Mouse (Mus musculus) stomach, embryonic 16.5 days (tissue): ENCODE results near the gene Hormad2. TPM values are rescaled to one million over a fixed set of nuclear protein-coding genes. Genes with fewer than 3 reads are reported as not detected.

ENCODE experiments used
- ATAC-seq: fragments of 200-750 bp; cut with Nextera tagmentation; 2 replicates; pipeline ENCODE4 v1.8.0; 2017; ENCODE audit warnings: moderate number of reproducible peaks, moderate TSS enrichment; ENCODE audit not compliant: insufficient read depth, low FRiP score
- H3K27ac ChIP-seq: fragments of 300-500 bp; sonication (generic); 2 replicates; pipeline ENCODE4 v1.5.1; 2014; ENCODE audit warnings: low read length
- H3K27me3 ChIP-seq: fragments of 300-500 bp; sonication (generic); 2 replicates; pipeline ENCODE4 v1.6.1; 2014; ENCODE audit warnings: low read length, control low read depth, mixed read lengths; ENCODE audit not compliant: control insufficient read depth, insufficient read depth
- H3K36me3 ChIP-seq: fragments of 300-500 bp; sonication (generic); 2 replicates; pipeline ENCODE4 v1.6.1; 2014; ENCODE audit warnings: low read length; ENCODE audit not compliant: control insufficient read depth, insufficient read depth
- H3K4me1 ChIP-seq: fragments of 300-500 bp; sonication (generic); 2 replicates; pipeline ENCODE4 v1.6.1; 2014; ENCODE audit warnings: low read length, control low read depth, mixed read lengths; ENCODE audit not compliant: control insufficient read depth, insufficient read depth
- H3K4me2 ChIP-seq: fragments of 300-500 bp; sonication (generic); 2 replicates; pipeline ENCODE4 v1.6.1; 2014; ENCODE audit warnings: low read depth, low read length, mixed read lengths
- H3K4me3 ChIP-seq: fragments of 300-500 bp; sonication (generic); replicated peaks from 2 replicates; pipeline ENCODE4 v1.5.1; 2014; ENCODE audit warnings: mild to moderate bottlenecking, low read length
- H3K9ac ChIP-seq: fragments of 300-500 bp; sonication (generic); 2 replicates; pipeline ENCODE4 v1.6.1; 2014; ENCODE audit warnings: low read length
- H3K9me3 ChIP-seq: fragments of 300-500 bp; sonication (generic); replicated peaks from 2 replicates; pipeline ENCODE4 v1.6.1; 2016; ENCODE audit warnings: low read length, control low read depth; ENCODE audit not compliant: control insufficient read depth
- WGBS: fragments of 180-500 bp; shearing (Covaris S2); extraction: QIAGEN DNeasy Blood & Tissue Kit; methylation state at CpG from one replicate; pipeline ENCODE4 v1.1.7; 2014; 5-methylcytosine and 5-hydroxymethylcytosine counted together
- polyA plus RNA-seq: library from polyadenylated mRNA; unstranded; fragments of >200 nt; fragmentation: Nextera tagmentation; extraction: Ambion mirVana; gene quantifications from 2 replicates; pipeline ENCODE4 v1.2.1, GENCODE M21; 2015

Gene Hormad2
- polyA plus RNA-seq, 1 experiment from 2014 or later = 0.17 TPM

GRCm38 (mm10) chr11:4388018-4388417, 52.9 kb downstream of the Hormad2 start:
- 34% methylated on average over 2 of the region's 2 CpGs for WGBS
- Histone ChIP-seq H3K9me3 (no peaks in the 10 kb centered on the region), H3K9ac (no peak overlapping the region), H3K4me2 (no peak overlapping the region), H3K27me3 (no peaks in the 10 kb centered on the region), H3K36me3 (no peaks in the 10 kb centered on the region), H3K4me3 (no peak overlapping the region), H3K27ac (no peak overlapping the region), H3K4me1 (no peaks in the 10 kb centered on the region)
- no peak for ATAC-seq

GRCm38 (mm10) chr11:4382321-4382720, 58.6 kb downstream of the Hormad2 start:
- Histone ChIP-seq H3K9me3 (no peaks in the 10 kb centered on the region), H3K9ac (no peak overlapping the region), H3K27me3 (no peaks in the 10 kb centered on the region), H3K4me1 (no peaks in the 10 kb centered on the region), H3K36me3 (no peaks in the 10 kb centered on the region), H3K4me3 (no peak overlapping the region), H3K27ac (no peak overlapping the region), H3K4me2 (no peak overlapping the region)
- 86% methylated on average over 7 of the region's 7 CpGs for WGBS
- ATAC-seq = no peak

GRCm38 (mm10) chr11:4379857-4380256, 61.0 kb downstream of the Hormad2 start:
- no peak overlapping the region for H3K27ac ChIP-seq
- H3K4me2 ChIP-seq = no peak overlapping the region
- H3K36me3 ChIP-seq = no peaks in the 10 kb centered on the region
- no peak overlapping the region for H3K4me3 ChIP-seq
- 66% methylated on average over 4 of the region's 4 CpGs for WGBS
- ATAC-seq = no peak
- no peaks in the 10 kb centered on the region for H3K9me3 ChIP-seq
- H3K27me3 ChIP-seq = no peaks in the 10 kb centered on the region
- no peak overlapping the region for H3K9ac ChIP-seq
- H3K4me1 ChIP-seq = no peaks in the 10 kb centered on the region

GRCm38 (mm10) chr11:4366389-4366788, 74.5 kb downstream of the Hormad2 start:
- Histone ChIP-seq H3K36me3 (no peaks in the 10 kb centered on the region), H3K4me1 (no peaks in the 10 kb centered on the region), H3K9ac (no peak overlapping the region), H3K9me3 (no peaks in the 10 kb centered on the region), H3K27me3 (no peaks in the 10 kb centered on the region), H3K4me3 (no peak overlapping the region), H3K4me2 (no peak overlapping the region), H3K27ac (no peak overlapping the region)
- WGBS = 70% methylated on average over 4 of the region's 4 CpGs
- no peak for ATAC-seq

DNA sequence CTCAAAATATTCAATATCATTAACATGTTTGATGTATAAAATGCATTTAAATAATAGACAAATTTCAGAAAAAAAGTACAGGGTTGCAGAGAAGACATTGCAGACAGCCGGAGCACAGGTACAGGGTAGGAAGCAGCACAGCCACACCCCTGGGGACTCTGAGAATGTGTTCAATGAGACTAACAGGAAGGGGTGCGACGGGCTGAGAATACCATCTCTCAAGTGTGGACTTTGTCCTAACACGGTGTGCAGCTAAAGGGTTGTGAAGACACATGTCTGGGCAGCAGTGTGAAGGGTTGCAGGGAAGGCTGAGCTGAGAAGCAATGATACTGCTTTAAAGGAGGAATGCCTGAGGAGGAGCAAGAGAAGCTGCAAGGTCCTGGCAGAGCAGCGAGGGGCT, 85.5 kb downstream of the Hormad2 start:
- Histone ChIP-seq H3K4me3 (no peak overlapping the region), H3K4me2 (no peak overlapping the region), H3K9ac (no peak overlapping the region), H3K4me1 (no peaks in the 10 kb centered on the region), H3K27ac (no peak overlapping the region), H3K9me3 (no peaks in the 10 kb centered on the region), H3K36me3 (no peaks in the 10 kb centered on the region), H3K27me3 (no peaks in the 10 kb centered on the region)
- 40% methylated on average over 5 of the region's 5 CpGs for WGBS
- ATAC-seq = no peak

DNA sequence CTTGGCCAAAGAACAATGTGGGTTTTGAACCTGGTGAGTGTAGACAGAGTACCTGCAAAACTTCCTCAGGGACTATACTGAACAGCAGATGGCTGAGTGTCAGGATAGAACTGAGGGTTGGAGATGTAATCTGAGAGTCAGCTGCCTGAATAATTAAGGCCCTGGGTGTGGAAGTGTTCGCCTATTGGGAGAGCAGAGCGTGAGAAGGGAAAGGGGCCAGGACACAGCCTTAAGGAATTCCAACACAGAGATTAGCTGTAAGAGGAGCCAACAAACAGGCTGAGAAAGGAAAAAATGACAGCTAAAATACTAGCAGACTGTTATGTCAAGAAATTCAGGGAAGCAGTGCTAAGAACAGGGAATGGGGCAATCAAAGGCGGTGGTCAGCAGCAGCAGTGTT, 88.3 kb downstream of the Hormad2 start:
- WGBS = 44% methylated on average over 3 of the region's 3 CpGs

DNA sequence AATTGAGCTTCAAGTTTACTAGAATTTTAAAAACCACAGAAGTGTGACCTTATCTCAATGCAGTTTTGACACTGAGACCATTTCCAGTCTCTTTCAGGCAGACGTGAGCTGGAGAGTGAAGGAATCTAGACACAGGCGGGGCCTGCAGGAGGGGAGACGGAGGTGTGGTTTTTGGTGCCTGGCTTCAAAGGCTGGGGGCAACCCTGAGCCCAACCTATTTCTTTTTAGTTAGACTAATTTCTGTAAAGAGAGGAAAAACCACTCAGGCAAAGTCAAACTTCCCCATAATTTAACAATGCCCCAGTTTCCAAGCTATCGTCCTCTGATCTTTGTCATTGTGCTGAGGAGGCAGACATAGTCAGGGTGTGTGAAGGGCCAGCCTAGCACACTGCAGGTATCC, 97.0 kb downstream of the Hormad2 start:
- Histone ChIP-seq H3K4me3 (no peak overlapping the region), H3K4me1 (peaks cover 5% of the 10 kb centered on the region), H3K9ac (no peak overlapping the region), H3K36me3 (no peaks in the 10 kb centered on the region), H3K4me2 (no peak overlapping the region), H3K9me3 (no peaks in the 10 kb centered on the region), H3K27ac (no peak overlapping the region), H3K27me3 (no peaks in the 10 kb centered on the region)
- ATAC-seq = no peak
- WGBS = 50% methylated on average over 4 of the region's 4 CpGs

More for the DNA sequence above, 88.3 kb downstream of the Hormad2 start:
- Histone ChIP-seq H3K36me3 (no peaks in the 10 kb centered on the region), H3K4me1 (no peaks in the 10 kb centered on the region), H3K27ac (no peak overlapping the region), H3K4me2 (no peak overlapping the region), H3K9ac (no peak overlapping the region), H3K4me3 (no peak overlapping the region), H3K9me3 (no peaks in the 10 kb centered on the region), H3K27me3 (no peaks in the 10 kb centered on the region)
- ATAC-seq = no peak

GRCm38 (mm10) chr11:4342027-4342426, 98.9 kb downstream of the Hormad2 start:
- no peak overlapping the region for H3K27ac ChIP-seq
- no peaks in the 10 kb centered on the region for H3K36me3 ChIP-seq
- no peak for ATAC-seq
- no peak overlapping the region for H3K9ac ChIP-seq
- H3K9me3 ChIP-seq = no peaks in the 10 kb centered on the region
- 63% methylated on average over 7 of the region's 7 CpGs for WGBS
- peaks cover 5% of the 10 kb centered on the region for H3K4me1 ChIP-seq
- H3K4me3 ChIP-seq = no peak overlapping the region
- H3K27me3 ChIP-seq = no peaks in the 10 kb centered on the region
- no peak overlapping the region for H3K4me2 ChIP-seq

DNA sequence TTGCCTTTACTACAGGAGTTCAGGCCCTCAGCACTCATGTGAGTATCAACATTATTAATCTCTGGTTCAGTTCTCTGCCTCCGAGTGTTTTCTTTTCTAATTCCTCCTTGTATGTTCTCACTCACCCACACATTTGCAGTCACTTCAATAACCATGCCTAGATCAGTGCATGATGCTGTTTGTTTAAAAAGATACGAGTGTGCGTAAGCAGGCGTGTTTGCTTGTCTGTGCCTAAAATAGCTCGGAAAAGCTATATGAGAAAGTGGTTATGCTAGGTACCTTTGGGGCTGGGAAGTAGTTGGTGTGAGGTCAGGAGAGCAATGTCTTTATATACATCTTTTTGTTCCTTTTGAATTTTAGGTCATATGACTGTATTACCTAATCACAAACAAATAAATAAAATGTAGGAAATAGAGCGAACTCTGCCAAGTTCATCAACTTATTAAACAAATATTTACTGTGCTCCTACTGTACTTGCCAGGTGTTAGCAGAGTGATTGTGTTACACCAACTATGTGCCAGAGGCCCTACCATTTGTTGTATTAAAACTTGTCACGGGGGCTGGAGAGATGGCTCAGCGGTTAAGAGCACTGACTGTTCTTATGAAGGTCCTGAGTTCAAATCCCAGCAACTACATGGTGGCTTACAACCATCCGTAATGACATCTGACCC, 100.7 kb downstream of the Hormad2 start:
- Histone ChIP-seq H3K4me2 (no peak overlapping the region), H3K9me3 (no peaks in the 10 kb centered on the region), H3K4me3 (no peak overlapping the region), H3K9ac (no peak overlapping the region), H3K27me3 (no peaks in the 10 kb centered on the region), H3K4me1 (peaks cover 9% of the 10 kb centered on the region), H3K36me3 (no peaks in the 10 kb centered on the region), H3K27ac (peak overlapping the region; percentile 11)
- 56% methylated on average over 9 of the region's 9 CpGs for WGBS
- ATAC-seq = peak; percentile 67; the same call in 1 of the 2 replicates
